Mouse (Mus musculus): ENCODE measurements at regions not wholly inside any gene's neighbourhood (a gene's known extent, or its start where the extent isn't known, plus 50 kb on each side); places are given as distances from the start of the nearest gene placed in this dataset.

DNA sequence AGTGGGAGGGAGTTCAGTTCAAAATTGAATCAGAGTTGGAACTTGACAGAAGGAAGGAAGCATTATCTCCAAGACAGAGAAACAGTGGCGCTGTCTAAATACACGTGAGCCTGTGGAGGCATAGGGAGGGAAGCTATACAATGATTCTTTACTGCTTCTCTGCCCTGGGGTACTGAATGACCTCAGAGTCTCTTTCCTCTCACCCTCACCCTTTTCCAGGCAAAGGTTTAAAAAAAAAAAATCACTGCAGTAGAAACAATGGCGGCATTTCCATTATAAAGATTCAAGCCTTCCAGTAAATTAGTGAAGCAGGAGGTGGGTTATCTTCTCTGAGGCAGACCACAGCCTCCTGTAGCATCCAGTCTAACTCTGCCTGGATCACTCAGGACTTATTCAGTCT, 112.2 kb upstream of the Plxna2 start:
- WGBS, result 23% methylated on average over 3 of the region's 3 CpGs
- Histone ChIP-seq H3K27me3 (ENCODE audit: control insufficient read depth, insufficient read depth, low read length) (no peaks in the 10 kb centered on the region), H3K36me3 (ENCODE audit: control insufficient read depth, insufficient read depth, low read length) (no peaks in the 10 kb centered on the region), H3K79me2 (replicated peaks; ENCODE audit: control insufficient read depth, insufficient read depth, low read length) (no peaks in the 10 kb centered on the region), H3K4me1 (ENCODE audit: control insufficient read depth, insufficient read depth, low read length) (no peaks in the 10 kb centered on the region), H3K9ac (ENCODE audit: low read depth, low read length) (no peak overlapping the region), H3K4me3 (no peak overlapping the region), H3K27ac (no peak overlapping the region)
- TF ChIP-seq EP300 (IDR thresholded peaks at IDR 0.05; ENCODE audit: insufficient read depth, low read depth, low read length) (no peak), POLR2A (IDR thresholded peaks at IDR 0.05; ENCODE audit: insufficient read depth, low read depth, low read length) (no peak), CTCF (IDR thresholded peaks at IDR 0.05) (no peak)
- DNase-seq, result no peak
- intact Hi-C loops (cut with DNase I), result no loop called here

DNA sequence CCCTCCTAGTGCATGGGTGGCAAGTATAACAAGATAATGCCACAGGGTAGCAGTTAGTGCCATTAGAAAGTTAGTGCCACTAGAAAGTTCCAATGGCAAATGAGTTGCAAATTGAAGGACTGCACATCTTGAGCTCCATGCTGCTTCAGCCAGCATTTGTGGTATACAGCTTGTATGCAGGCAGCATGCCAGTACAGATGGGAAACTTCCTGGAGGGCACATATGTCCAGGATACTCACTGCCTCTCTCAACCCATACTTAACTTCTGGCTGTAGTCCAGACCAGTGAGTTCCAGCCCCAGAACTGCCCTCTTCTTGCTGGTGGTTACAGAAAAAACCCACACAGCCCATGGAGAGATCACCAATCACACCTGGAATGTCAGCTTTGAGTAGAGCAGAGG, 113.8 kb upstream of the Plxna2 start:
- H3K9ac ChIP-seq (ENCODE audit: low read depth, low read length), result no peak overlapping the region
- H3K79me2 ChIP-seq (replicated peaks; ENCODE audit: control insufficient read depth, insufficient read depth, low read length), result no peaks in the 10 kb centered on the region
- intact Hi-C loops (cut with DNase I), result no loop called here
- no peak for TF ChIP-seq EP300 (IDR thresholded peaks at IDR 0.05; ENCODE audit: insufficient read depth, low read depth, low read length)
- TF ChIP-seq CTCF (IDR thresholded peaks at IDR 0.05), result no peak
- no peak for TF ChIP-seq POLR2A (IDR thresholded peaks at IDR 0.05; ENCODE audit: insufficient read depth, low read depth, low read length)
- H3K27me3 ChIP-seq (ENCODE audit: control insufficient read depth, insufficient read depth, low read length), result no peaks in the 10 kb centered on the region
- DNase-seq, result no peak
- no peak overlapping the region for H3K27ac ChIP-seq
- H3K36me3 ChIP-seq (ENCODE audit: control insufficient read depth, insufficient read depth, low read length), result no peaks in the 10 kb centered on the region
- H3K4me3 ChIP-seq, result no peak overlapping the region
- H3K4me1 ChIP-seq (ENCODE audit: control insufficient read depth, insufficient read depth, low read length), result no peaks in the 10 kb centered on the region

DNA sequence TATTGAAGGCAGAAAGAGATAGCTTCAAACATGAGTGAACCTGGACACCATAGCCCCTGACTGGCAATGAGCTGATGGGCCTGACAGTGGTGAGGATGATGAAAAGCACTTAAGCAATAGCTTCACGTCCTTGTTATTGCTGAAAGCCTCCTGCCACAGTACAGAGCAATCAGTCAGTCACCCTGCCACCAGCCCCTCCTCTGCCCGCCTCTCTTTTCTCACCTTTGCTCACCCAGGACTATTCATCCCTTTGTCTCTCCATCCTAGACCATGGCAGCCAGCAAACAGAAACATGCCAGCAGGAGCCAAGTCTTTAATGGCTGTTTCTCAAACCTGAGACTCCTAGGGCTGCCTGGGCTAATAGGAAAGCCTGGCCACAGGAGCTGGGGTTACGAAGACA, 114.5 kb upstream of the Plxna2 start:
- no peaks in the 10 kb centered on the region for H3K27me3 ChIP-seq (ENCODE audit: control insufficient read depth, insufficient read depth, low read length)
- no peak overlapping the region for H3K9ac ChIP-seq (ENCODE audit: low read depth, low read length)
- no peak overlapping the region for H3K27ac ChIP-seq
- H3K4me1 ChIP-seq (ENCODE audit: control insufficient read depth, insufficient read depth, low read length), result no peaks in the 10 kb centered on the region
- no peak for DNase-seq
- no peaks in the 10 kb centered on the region for H3K36me3 ChIP-seq (ENCODE audit: control insufficient read depth, insufficient read depth, low read length)
- WGBS, result 72% methylated on average over 3 of the region's 3 CpGs
- H3K4me3 ChIP-seq, result no peak overlapping the region
- no peaks in the 10 kb centered on the region for H3K79me2 ChIP-seq (replicated peaks; ENCODE audit: control insufficient read depth, insufficient read depth, low read length)
- no peak for TF ChIP-seq POLR2A (IDR thresholded peaks at IDR 0.05; ENCODE audit: insufficient read depth, low read depth, low read length)
- no peak for TF ChIP-seq EP300 (IDR thresholded peaks at IDR 0.05; ENCODE audit: insufficient read depth, low read depth, low read length)
- no peak for TF ChIP-seq CTCF (IDR thresholded peaks at IDR 0.05)
- intact Hi-C loops (cut with DNase I), result no loop called here

DNA sequence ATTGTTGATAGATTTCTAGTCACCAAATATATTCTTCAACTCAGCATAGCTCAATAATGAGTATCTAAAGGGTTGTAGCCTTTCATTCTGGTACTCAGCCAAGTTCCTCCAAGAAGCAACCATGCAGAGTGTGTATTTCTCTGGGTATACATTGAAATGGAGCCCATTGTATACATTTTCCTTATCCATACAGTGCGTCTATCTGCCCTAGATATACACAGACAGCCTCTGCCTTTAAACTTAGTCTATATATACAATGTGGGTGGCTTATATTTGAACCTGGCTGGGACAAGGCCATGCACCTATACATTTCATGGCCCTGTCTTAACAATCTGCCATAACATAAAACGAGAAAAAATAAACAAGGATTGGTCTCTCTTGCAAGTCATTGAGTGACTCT, 121.6 kb upstream of the Plxna2 start:
- no peak overlapping the region for H3K9ac ChIP-seq (ENCODE audit: low read depth, low read length)
- no peaks in the 10 kb centered on the region for H3K79me2 ChIP-seq (replicated peaks; ENCODE audit: control insufficient read depth, insufficient read depth, low read length)
- TF ChIP-seq POLR2A (IDR thresholded peaks at IDR 0.05; ENCODE audit: insufficient read depth, low read depth, low read length) (no peak), CTCF (IDR thresholded peaks at IDR 0.05) (no peak), EP300 (IDR thresholded peaks at IDR 0.05; ENCODE audit: insufficient read depth, low read depth, low read length) (no peak)
- DNase-seq, result no peak
- H3K27me3 ChIP-seq (ENCODE audit: control insufficient read depth, insufficient read depth, low read length), result no peaks in the 10 kb centered on the region
- no peaks in the 10 kb centered on the region for H3K4me1 ChIP-seq (ENCODE audit: control insufficient read depth, insufficient read depth, low read length)
- no peak overlapping the region for H3K27ac ChIP-seq
- intact Hi-C loops (cut with DNase I), result no loop called here
- WGBS, result 70% methylated on average over 2 of the region's 2 CpGs
- no peaks in the 10 kb centered on the region for H3K36me3 ChIP-seq (ENCODE audit: control insufficient read depth, insufficient read depth, low read length)
- H3K4me3 ChIP-seq, result no peak overlapping the region

DNA sequence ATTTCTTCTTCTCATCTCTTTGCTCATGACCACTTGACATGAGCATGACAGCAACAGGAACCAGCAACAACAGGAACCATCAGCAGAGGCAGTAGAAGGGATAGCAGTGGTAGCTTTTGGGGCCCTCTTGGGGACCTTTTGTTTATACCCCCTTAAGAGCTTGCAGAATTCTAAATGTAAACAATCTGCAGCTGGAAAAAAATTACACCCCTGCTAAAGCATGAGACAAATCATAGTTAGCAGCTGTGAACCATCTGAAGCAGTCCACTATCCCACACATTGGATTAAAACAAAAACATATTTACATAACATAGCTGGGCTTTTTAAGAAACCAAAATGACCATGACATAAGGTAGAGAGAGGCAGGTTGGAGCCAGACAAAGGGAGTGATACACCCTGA, 126.9 kb upstream of the Plxna2 start:
- Histone ChIP-seq H3K36me3 (ENCODE audit: control insufficient read depth, insufficient read depth, low read length) (no peaks in the 10 kb centered on the region), H3K27me3 (ENCODE audit: control insufficient read depth, insufficient read depth, low read length) (no peaks in the 10 kb centered on the region), H3K4me1 (ENCODE audit: control insufficient read depth, insufficient read depth, low read length) (no peaks in the 10 kb centered on the region), H3K9ac (ENCODE audit: low read depth, low read length) (no peak overlapping the region), H3K27ac (no peak overlapping the region), H3K4me3 (no peak overlapping the region), H3K79me2 (replicated peaks; ENCODE audit: control insufficient read depth, insufficient read depth, low read length) (no peaks in the 10 kb centered on the region)
- intact Hi-C loops (cut with DNase I), result no loop called here
- no peak for TF ChIP-seq POLR2A (IDR thresholded peaks at IDR 0.05; ENCODE audit: insufficient read depth, low read depth, low read length)
- no peak for TF ChIP-seq EP300 (IDR thresholded peaks at IDR 0.05; ENCODE audit: insufficient read depth, low read depth, low read length)
- no peak for TF ChIP-seq CTCF (IDR thresholded peaks at IDR 0.05)
- no peak for DNase-seq

DNA sequence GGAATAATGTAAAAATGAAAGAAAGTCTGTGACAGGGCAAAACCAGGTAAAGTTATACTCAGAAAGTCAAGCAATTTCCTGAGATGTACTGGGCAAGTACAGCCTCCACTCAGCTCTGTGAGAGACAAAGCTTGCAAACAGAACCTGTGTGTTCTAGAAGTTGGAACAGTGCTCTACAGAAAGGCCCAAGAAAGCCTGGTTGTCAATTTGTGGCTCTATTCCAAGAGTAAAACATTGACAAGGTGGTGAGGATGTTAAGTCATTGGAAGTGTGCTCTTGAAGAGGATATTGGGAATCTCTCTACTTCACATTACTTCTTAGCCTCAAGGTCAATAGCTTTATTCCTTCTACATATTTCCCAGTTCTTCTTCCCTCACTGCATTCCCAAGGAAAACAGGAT, 129.9 kb upstream of the Plxna2 start:
- no peaks in the 10 kb centered on the region for H3K36me3 ChIP-seq (ENCODE audit: control insufficient read depth, insufficient read depth, low read length)
- no peak for TF ChIP-seq POLR2A (IDR thresholded peaks at IDR 0.05; ENCODE audit: insufficient read depth, low read depth, low read length)
- TF ChIP-seq EP300 (IDR thresholded peaks at IDR 0.05; ENCODE audit: insufficient read depth, low read depth, low read length), result no peak
- no peak for TF ChIP-seq CTCF (IDR thresholded peaks at IDR 0.05)
- no peak overlapping the region for H3K27ac ChIP-seq
- no peaks in the 10 kb centered on the region for H3K27me3 ChIP-seq (ENCODE audit: control insufficient read depth, insufficient read depth, low read length)
- no peaks in the 10 kb centered on the region for H3K4me1 ChIP-seq (ENCODE audit: control insufficient read depth, insufficient read depth, low read length)
- no peak overlapping the region for H3K9ac ChIP-seq (ENCODE audit: low read depth, low read length)
- no peaks in the 10 kb centered on the region for H3K79me2 ChIP-seq (replicated peaks; ENCODE audit: control insufficient read depth, insufficient read depth, low read length)
- intact Hi-C loops (cut with DNase I), result no loop called here
- H3K4me3 ChIP-seq, result no peak overlapping the region
- no peak for DNase-seq

DNA sequence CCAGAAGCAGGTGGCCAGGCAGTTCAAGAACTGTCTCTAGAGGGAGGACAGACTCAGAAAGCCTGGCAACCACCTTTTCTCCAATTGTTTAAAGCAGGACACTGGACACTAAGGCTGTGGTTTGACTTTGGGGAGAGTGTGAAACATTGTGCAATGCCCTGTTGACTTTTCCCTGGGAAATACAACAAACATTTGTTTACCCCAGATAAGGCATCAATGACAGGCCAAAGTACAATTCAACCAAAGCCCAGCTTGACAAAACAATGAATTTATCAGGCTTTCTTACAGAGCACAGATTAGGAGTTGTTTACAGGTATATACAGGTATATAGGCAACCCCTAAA, 135.3 kb upstream of the Plxna2 start:
- H3K4me1 ChIP-seq (ENCODE audit: control insufficient read depth, insufficient read depth, low read length), result no peaks in the 10 kb centered on the region
- DNase-seq, result no peak
- no peak overlapping the region for H3K9ac ChIP-seq (ENCODE audit: low read depth, low read length)
- H3K27ac ChIP-seq, result no peak overlapping the region
- TF ChIP-seq CTCF (IDR thresholded peaks at IDR 0.05), result no peak
- TF ChIP-seq POLR2A (IDR thresholded peaks at IDR 0.05; ENCODE audit: insufficient read depth, low read depth, low read length), result no peak
- TF ChIP-seq EP300 (IDR thresholded peaks at IDR 0.05; ENCODE audit: insufficient read depth, low read depth, low read length), result no peak
- intact Hi-C loops (cut with DNase I), result no loop called here
- H3K36me3 ChIP-seq (ENCODE audit: control insufficient read depth, insufficient read depth, low read length), result no peaks in the 10 kb centered on the region
- H3K27me3 ChIP-seq (ENCODE audit: control insufficient read depth, insufficient read depth, low read length), result no peaks in the 10 kb centered on the region
- no peaks in the 10 kb centered on the region for H3K79me2 ChIP-seq (replicated peaks; ENCODE audit: control insufficient read depth, insufficient read depth, low read length)
- no peak overlapping the region for H3K4me3 ChIP-seq
